Mouse (Mus musculus) liver, adult (tissue): ENCODE measurements around the gene Cotl1.

ENCODE experiments used
- GATA4 ChIP-seq: IDR thresholded peaks from 2 replicates; pipeline ENCODE4 v1.6.1; 2014; ENCODE audit warnings: mild to moderate bottlenecking, low read length; ENCODE audit not compliant: insufficient replicate concordance

The Cotl1 gene

DNA sequence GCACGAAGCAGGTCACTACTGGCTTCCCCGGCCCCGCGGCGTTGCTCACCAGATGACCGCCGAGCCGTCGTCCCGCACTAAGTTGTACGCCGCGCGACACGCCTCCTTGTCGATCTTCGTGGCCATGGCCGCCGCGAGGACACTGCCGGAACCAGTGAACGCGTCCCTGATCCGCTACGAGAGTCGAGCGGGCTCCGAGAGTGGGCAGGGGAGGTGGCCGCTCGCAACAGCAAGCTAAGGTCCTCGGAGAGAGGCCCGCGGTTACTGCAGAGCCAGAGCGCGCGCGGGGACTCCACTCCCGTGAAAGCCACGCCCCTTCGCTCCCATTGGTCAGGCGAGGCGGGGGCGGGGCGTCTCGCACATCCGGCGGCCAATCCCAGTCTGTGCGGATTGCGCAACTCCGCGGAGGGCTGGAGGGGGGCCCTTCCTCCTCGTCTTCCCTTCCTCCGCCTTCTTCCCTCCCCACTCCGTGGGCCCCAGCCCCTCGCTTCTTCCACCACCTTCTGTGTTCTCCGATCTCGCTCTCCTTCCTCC lies at the start of gene Cotl1:
Cotl1 (minus strand) TSS at position 270 of the 534 bp plus-strand sequence.
- TF ChIP-seq GATA4, result no peak

DNA sequence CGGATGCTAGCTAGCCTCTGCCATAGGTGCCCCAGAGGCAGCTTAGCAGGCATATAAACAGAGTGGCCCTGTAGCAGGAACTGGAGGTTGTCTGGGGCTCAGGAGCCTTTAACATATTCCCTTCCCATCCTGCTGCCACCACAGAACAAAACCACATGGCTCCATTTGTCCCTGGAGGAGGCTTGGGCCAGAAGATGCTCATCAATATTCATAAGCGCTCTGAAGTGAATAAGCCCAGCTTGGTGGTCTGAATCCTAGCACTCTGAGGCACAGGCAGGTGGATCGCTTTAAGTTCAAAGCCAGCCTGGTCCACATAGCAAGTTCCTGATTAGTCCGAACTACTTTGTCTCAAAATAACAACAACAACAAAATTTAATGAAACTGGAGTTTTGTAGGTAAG lies 47.7 kb upstream of the Cotl1 start:
- no peak for TF ChIP-seq GATA4

DNA sequence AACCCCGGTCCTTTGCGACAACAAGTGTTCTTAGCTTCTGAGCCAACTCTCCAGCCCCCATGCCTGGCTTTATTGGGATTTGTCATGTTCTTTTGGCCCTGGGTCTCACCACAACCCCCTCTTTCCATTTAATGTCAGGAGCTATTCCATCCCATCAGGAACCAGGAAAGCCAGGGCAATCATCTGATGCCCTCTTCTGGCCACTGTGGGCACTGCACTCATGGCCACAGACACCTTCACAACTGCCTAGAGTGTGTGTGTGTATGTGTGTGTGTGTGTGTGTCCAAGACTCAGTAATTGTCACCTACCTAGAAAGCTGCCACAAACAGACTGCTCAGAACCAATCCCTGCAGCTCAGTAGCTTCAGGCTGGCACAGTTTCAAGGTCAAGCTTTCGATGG lies 46.8 kb upstream of the Cotl1 start:
- no peak for TF ChIP-seq GATA4

DNA sequence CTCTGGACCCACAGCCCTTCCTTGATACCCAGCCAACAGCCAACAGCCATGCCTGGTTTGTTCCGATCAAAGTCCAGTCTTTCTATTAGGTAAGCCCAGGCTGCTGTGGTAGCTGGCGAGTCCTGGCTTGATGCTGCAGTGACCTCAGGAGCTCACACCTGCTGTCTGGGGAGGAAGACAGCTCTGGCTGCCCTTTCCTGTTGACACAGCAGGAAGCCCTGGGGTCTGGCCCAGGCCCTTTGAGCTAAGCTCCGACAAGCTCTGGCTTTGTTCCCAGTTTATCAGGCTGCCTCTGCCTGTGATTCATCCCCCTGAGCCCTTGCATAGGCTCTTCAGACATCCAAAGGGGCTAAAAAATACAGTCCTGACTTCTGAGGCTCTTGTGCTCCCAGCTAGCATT lies 45.3 kb upstream of the Cotl1 start:
- 0 out of 2 replicates have a peak, but pooled peaks have one; percentile 6 for TF ChIP-seq GATA4

DNA sequence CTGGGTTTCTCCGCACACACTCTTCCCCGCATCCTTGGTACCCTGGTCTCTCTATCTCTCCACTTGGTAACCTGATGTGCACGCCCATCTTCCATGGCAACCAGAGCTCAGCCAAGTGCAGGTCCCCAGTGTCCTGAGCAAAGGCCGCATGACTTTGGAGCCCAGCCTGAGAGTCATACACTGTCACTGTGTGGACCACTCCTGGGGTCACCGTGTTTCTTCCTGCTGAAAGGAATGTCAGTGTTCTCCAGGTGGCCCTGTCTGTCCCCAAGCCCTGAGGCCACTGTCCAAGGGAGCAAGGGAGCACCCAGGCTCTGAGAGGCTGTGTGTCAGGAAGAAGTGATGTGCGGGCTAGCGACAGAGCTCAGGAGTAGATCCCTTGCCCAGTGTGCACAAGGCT lies 42.9 kb upstream of the Cotl1 start:
- no peak for TF ChIP-seq GATA4

DNA sequence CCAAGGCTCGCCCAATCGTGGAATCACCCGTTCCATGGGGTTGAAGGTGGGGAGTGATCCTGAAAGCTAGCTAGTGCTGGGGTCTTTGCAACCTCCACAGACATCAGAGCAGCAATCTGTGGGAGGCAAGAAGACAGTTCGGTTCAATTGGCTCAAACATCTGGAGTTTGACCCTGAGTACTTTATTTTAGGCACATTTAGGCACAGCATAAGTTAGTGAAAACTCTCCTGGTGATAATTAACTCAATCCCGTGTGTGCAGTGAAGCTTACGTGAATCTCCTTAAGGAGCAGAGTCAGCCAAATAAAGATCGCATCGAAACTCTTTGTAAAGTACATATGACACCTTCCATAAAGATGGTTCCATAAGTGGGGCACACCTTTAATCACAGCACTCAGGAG lies 41.6 kb upstream of the Cotl1 start:
- no peak for TF ChIP-seq GATA4

DNA sequence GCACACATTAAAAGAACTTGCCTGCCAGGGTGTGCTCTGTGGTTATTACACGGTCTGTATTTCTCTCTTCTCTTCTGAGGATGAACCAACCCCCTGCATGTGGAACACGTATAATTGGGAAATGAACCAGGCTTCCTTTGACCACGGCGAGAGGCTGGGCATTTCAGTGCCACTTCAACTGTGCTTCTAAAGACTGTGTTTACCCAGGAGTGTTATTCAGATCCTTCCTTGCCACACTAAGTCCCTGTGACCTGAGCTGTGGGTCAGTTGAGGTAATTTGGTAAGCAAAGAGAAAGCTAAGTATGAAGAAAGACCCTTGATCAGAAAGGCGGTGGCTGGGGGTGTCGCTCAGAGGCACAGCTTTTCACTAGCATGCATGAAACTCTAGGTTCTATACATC lies 41.0 kb upstream of the Cotl1 start:
- no peak for TF ChIP-seq GATA4

DNA sequence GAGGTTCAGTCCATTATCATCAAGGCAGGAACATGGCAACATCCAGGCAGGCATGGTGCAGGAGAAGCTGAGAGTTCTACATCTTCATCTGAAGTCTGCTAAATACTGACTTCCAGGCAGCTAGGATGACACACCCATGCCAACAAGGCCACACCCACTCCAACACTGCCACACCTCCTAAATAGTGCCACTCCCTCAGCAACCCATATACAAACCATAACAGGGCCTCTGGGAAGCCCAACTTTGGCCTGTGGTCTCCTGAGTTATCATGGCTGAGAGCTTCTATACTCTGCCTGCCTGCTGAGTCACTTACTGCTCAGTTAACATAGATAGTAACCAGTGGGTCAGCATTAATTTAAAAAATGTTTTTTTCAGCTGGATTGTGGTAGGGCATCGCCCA lies 32.8 kb upstream of the Cotl1 start:
- no peak for TF ChIP-seq GATA4

DNA sequence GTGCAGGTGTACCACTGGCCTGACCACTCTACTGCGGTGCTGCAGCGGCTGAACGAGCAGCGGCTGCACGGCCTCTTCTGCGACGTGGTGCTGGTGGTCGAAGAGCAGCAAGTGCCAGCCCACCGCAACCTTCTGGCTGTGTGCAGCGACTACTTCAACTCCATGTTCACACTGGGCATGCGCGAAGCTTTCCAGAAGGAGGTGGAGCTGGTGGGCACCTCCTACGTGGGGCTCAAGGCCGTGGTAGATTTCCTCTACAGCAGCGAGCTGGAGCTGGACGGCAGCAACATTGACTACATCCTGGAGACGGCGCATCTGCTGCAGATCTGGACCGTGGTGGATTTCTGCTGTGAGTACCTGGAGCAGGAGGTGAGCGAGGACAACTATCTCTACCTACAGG lies 29.3 kb upstream of the Cotl1 start:
- TF ChIP-seq GATA4, result no peak

DNA sequence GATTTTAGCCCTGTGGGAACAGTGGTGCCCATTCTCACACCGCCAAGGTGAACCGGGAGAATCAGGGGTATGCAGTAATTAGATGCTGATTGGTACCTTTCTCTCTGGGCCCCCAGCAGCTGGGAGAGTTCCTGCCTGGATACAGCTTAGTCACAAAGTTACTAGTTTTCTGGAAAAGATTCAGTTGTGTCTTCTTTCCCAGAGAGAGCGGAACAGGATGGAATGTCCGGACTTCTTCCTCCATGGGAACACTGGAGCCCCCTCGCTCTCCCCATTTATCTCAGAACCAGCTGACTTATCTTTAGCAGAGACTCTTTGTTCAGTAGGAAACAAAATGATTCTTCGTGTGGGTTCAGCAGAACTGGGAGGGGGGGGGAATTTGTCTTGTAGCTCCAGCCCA lies 22.4 kb upstream of the Cotl1 start:
- peak; percentile 58; the same call in 1 of the 2 replicates for TF ChIP-seq GATA4

DNA sequence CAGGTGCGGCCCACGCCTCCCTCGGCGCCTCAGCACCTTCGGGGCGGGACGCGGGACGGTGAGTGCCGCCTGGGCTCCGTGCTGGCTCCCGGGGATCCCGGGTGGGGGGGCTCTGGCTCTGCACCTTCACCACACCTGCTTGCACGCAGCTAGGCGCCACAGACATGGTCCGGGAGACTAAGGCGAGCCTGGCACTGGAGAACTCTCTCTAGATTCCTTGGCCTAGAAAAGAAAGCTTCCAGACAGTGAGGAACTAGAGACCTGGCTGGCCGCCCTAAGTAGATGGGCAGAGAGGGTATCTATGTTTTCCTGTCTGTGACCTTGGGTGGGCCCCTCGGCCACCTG lies 22.0 kb upstream of the Cotl1 start:
- TF ChIP-seq GATA4, result no peak

DNA sequence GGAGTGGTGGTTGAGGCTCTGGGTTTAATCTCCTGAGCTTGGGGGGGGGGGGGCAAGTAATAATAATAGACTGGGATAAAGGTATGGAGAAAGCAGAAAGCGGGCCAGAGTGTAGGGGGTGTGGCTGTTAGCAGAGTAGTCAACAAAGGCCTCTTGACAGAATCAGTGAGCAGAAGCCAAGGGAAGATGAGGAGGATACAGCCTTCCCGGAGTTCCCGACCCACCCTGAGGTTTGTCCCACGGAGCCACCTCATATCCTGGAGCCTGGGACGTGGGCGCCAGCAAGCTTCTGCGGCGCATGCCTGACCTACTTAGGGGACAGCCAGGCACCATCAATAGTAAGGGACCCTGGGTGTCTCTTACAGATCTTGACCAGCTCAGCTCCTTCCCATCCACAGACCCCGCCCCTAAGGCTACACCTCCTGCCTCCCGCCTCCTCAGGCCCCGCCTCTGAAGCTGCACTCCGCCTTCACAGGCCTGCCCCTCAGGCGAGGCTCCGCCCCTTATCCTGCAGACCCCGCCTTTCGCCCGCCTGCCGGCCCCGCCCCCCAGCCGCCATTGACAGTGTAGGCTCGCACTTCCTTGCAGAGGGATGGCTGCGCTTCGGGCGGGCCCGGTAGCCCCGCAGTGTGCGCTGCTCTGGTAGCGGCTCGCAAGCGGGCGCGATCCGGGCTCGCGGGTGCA lies 21.5 kb upstream of the Cotl1 start, which contains the start of gene Klhl36:
Klhl36 (plus strand) TSS at position 561 of the 684 bp plus-strand sequence.
- TF ChIP-seq GATA4, result peak; percentile 40; the same call in 1 of the 2 replicates

DNA sequence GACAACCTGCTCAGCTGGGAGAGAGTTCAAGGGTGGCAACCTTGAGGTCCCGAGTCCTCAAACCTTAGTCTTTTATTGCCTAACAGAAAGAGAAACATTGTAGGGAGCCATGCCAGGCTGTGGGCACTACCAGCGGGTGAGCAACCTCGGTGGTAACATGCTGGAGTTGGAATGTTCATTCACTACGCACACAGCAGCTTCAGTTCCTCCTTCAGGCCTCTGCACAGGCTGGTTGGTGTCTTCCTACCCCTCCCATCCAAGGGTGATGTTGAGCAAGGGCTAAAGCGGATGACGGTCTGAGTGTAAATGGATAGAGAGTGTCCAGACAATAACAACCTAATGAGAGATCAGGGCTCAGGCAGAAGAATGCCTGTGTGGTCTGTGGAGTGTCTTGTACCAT lies 17.4 kb upstream of the Cotl1 start:
- TF ChIP-seq GATA4, result no peak

DNA sequence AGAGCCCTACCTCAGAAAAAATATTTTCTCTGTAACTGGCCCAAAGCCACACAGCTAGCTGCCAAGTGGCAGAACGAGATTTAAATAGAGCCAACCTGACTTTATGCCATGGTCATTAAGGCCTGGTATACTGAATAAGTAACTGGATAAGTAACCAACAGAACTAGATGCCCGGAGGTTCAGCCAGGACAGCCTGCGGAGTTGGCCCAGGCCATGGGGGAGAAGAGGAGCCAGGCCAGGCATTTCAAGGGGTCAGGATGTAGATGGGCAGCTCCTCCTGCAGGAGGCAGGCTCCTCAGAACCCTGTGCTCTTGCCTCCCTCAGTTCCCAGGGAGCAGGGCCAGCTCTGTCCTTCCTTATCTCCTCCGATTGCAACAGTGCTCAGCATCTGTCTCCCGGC lies 15.3 kb upstream of the Cotl1 start:
- peak; percentile 41; the same call in 1 of the 2 replicates for TF ChIP-seq GATA4

DNA sequence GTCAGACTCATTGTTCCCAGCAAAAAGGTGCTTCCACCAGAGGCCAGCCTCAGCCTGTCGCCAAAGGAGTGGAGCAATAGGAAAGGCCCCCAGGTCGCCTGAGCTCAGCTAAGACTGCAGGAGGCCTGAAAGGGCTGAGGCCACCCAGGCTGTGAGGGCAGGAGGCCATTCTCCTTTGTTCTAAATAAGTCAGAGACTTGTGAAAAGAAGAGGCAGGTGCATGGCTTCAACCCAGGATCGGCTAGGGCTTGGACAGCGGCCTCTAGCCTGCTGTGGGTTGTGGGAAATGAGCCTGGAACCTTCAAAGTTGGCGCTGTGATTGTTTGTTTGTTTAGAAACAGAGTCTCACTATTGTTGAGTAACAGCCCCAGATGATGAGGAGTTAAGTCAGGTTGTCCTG lies 13.7 kb upstream of the Cotl1 start:
- TF ChIP-seq GATA4, result no peak

DNA sequence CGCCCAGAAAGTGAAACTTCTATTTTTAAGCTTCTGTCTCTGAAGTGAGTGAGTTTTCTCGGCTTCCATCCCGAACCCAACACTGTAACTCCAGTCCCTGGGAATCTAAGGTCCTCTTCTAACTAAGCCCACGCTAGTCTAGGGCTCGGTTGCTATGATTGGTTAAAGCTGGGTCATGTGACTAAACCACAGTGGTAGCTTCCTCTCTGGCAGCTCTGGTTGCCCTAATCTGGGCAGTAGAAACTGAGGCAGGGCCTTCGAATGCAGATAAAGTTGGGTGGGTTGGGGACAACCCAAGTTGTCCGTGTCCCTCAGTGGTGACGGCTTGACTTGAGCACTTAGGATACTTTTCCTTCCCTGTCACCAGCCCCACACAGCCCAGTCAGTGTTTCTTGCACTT lies 13.2 kb upstream of the Cotl1 start:
- no peak for TF ChIP-seq GATA4
